Mouse (Mus musculus) gastrocnemius, adult 18-20 months (tissue): ENCODE measurements around the gene H3f3b. TPM values are rescaled to one million over a fixed set of nuclear protein-coding genes. Genes with fewer than 3 reads are reported as not detected.

ENCODE experiments used
- DNase-seq: peaks from one replicate; pipeline ENCODE4 v3.0.0; 2021; ENCODE audit warnings: low spot score
- total RNA-seq, 2 experiments: library from RNA; stranded (reverse); gene quantifications; 2 replicates each; pipeline ENCODE4 v1.2.3; 2021

H3f3b gene
- total RNA-seq, 2 experiments from 2014 or later = 49.1 to 71.3 TPM

DNA sequence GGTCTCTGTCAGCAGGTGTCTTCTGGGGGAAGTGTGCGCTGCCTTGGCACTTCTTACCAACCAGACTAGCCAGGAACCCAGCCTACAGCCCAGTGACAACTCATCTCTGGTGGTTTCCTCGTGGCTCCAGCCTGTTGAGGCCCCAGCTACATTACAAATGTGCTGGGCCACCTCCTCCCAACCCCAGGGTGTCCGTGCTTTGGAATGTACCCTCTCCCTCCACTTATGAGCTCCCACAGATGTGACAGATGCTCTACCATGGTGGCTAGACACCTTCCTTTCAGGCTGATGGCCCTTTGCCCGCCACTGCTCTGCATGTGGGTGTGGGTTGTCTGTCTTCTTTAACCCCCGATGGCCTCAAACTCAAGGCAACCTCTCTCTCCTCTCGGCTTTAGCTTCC lies 26.0 kb downstream of the H3f3b start:
- DNase-seq = no peak

DNA sequence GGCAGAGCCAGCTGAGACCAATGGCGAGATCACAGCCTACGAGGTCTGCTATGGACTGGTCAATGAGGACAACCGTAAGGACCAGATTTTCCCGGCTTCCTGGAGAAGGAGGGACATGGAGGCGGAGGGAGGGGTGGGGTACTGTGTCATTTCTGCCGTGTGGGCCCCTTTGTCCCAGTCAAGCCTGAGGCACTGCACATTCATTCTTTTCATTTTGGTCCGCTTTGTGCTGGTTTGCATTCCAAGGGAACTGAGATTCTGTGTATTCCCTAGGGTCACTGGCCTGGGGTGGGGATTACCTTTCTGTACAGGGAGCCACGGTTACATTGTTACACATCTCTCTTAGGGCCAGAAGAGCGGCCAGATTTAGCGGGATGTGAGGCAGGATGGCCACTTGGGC lies 27.2 kb downstream of the H3f3b start:
- DNase-seq = no peak

DNA sequence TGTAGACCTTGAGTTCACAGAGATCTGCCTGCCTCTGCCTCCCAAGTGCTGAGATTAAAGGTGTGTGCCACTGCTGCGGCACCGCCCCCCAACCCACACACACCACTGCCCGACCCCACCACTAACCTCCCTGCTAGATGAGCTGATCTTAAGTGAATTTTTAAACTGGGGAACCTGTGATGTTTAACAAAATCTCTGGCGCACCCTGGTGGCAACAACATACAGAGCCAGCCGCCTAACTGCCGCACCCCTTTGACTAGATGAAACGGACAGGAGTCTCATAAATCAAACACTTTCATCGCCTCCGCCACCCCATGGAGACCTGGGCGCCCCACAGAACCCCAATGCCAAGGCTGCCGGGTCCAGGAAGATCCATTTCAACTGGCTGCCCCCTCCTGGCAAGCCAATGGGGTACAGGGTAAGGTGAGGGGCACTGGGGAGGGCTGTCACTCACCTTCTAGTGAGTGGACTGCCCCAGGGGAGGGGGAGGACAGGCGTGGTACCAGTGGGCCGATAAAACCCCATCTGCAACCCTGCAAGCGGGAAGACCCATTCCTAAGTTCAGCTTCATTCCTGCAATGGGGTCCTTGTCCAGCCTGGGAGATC lies 28.1 kb downstream of the H3f3b start:
- peak; percentile 63 for DNase-seq

DNA sequence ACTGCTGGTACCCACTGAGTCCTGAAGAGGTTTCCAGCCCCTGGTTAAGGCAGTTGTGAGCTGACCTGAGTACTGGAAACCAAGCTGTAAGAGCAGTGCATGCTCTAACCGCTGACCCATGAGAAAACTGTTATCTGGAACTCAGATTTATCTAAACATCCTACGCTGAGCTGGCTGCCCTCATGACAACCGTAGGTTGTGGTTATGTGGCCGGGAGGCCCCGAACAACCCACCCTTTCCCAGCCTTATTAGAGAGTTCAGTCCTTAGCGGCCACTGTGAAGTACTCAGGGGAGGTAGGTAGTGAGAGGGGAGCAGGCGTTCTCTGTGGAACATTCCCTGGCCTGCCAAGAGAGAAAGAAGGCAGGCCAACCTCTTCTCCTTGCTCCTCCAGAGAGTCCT lies 28.7 kb downstream of the H3f3b start:
- no peak for DNase-seq

DNA sequence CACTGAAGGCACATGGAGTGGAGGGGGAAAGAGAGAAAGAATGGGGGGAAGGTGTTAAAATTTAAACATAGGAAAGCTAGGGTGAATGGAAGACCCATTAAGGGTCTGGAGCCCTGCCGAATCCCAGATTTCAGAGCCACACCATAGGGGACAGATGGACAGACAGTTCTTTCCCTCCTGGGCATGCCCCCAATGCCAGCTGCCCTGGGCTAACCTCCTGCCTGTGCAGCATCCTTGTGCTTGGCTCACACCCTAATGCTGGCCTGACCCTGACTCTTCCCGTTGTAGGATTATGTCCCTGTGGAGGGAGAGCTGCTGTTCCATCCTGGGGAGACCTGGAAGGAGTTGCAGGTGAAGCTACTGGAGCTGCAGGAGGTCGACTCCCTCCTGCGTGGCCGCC lies 30.1 kb downstream of the H3f3b start:
- DNase-seq = no peak

DNA sequence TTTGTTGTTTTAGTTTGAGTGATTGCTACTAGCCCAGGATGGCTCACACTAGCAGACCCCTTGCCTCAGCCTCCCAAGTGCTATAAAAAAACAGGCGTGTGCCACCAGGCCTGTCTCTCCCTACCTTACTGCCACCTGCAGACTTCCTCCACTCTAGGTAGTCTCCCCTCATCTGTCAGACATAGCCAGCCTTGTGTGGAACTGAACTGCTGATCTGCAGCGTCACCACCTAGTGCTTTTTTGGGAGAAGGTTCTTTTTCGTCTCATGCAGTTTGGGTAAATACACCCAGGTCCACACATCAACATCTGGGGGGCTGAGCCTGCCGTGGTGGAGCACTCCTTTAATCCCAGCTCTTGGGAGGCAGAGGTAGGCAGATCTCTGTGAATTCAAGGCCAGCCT lies 30.7 kb downstream of the H3f3b start:
- no peak for DNase-seq

GRCm38 (mm10) chr11:115995256-115995655 lies 32.5 kb downstream of the H3f3b start:
- DNase-seq = no peak

GRCm38 (mm10) chr11:115992098-115992497 lies 35.7 kb downstream of the H3f3b start:
- DNase-seq = no peak

GRCm38 (mm10) chr11:115989686-115990085 lies 38.1 kb downstream of the H3f3b start:
- no peak for DNase-seq

GRCm38 (mm10) chr11:115983291-115983690 lies 44.5 kb downstream of the H3f3b start:
- no peak for DNase-seq

DNA sequence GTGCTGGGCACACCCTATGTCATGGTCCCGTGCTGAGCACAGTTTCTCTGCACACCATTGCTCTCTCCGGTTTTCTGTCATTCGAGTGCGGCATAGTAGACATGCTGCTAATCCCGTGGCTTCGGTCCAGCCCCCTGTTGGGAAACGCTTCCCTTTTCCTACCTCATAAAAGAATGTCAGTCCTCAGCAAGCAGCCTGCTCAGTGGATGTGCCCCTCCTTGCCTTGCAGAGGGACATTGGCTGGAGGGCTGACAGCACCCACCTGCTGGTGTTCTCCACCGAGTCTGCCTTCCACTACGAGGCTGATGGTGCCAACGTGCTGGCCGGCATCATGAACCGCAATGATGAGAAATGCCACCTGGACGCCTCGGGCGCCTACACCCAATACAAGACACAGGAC lies 45.3 kb downstream of the H3f3b start:
- no peak for DNase-seq

DNA sequence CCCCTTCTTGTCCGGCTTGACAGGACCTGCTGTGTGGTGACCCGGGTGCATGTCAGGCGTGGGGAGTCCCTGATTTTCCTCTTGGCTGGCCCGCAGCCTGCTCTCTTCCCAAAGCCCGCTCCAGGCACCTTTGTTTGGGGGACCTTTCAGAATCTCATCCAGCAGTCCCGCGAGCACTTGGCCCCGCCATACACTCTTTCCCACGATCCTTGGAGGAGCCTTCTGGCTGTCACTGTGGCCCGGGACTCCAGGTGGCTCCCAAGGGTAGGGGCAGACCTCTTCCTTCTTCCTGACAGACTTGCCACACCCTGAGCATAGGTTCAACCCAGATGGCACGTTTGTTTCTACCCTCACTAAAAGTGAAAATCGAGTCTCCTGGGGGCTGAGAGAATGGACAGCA lies 52.2 kb downstream of the H3f3b start:
- no peak for DNase-seq

- DNase-seq = no peak
Measured at GRCm38 (mm10) chr11:115975083-115975420, 52.7 kb downstream of the H3f3b start.

GRCm38 (mm10) chr11:115974309-115975082 lies 53.3 kb downstream of the H3f3b start, which contains the start of gene Itgb4:
TSS of gene Itgb4 (plus strand) at chr11:115974709.
- no peak for DNase-seq

Other genes starting within 250 kb of the H3f3b start
- gene Caskin2, start 214.3 kb downstream of the H3f3b start, total RNA-seq = 10 to 100 TPM; 13.1 to 18.2 TPM
- 1 to 10 TPM; 5.0 to 6.5 TPM for gene Tsen54, start 213.2 kb downstream of the H3f3b start, total RNA-seq
- gene Llgl2, start 203.9 kb downstream of the H3f3b start, total RNA-seq = 1 to 10 TPM; 6.3 to 8.1 TPM
- not detected for gene Myo15b, start 169.6 kb downstream of the H3f3b start, total RNA-seq
- 1 to 10 TPM in 1 of 2 experiments, under 1 TPM in 1; 0.38 to 1.1 TPM for gene Smim5, start 128.0 kb downstream of the H3f3b start, total RNA-seq
- not detected for gene Smim6, start 115.9 kb downstream of the H3f3b start, total RNA-seq
- 10 to 100 TPM in 1 of 2 experiments, 1 to 10 TPM in 1; 9.2 to 10.1 TPM for gene Sap30bp, start 94.7 kb downstream of the H3f3b start, total RNA-seq
- 1 to 10 TPM; 6.5 to 7.2 TPM for gene Recql5, start 94.5 kb downstream of the H3f3b start, total RNA-seq
- gene Itgb4, start 53.3 kb downstream of the H3f3b start, total RNA-seq = 1 to 10 TPM; 3.5 to 5.3 TPM
- 1 to 10 TPM; 2.6 to 3.2 TPM for gene Galk1, start 15.2 kb downstream of the H3f3b start, total RNA-seq
- 1 to 10 TPM; 5.1 to 7.5 TPM for gene Unk, start 2.4 kb upstream of the H3f3b start, total RNA-seq
- gene Unc13d, start 50.0 kb upstream of the H3f3b start, total RNA-seq = under 1 TPM; 0.23 to 0.88 TPM
- 10 to 100 TPM; 91.4 to 92.8 TPM for gene Wbp2, start 59.0 kb upstream of the H3f3b start, total RNA-seq
- 1 to 10 TPM; 8.1 to 9.6 TPM for gene Trim47, start 99.2 kb upstream of the H3f3b start, total RNA-seq
- 1 to 10 TPM; 4.2 to 4.6 TPM for gene Trim65, start 103.2 kb upstream of the H3f3b start, total RNA-seq
- gene Mrpl38, start 110.9 kb upstream of the H3f3b start, total RNA-seq = 10 to 100 TPM; 48.4 to 52.9 TPM
- 10 to 100 TPM in 1 of 2 experiments, 1 to 10 TPM in 1; 8.9 to 11.0 TPM for gene Fbf1, start 140.2 kb upstream of the H3f3b start, total RNA-seq
- gene Ten1, start 170.9 kb upstream of the H3f3b start, total RNA-seq = 10 to 100 TPM; 16.9 to 20.4 TPM
- gene Acox1, start 171.1 kb upstream of the H3f3b start, total RNA-seq = 100 to 1,000 TPM in 1 of 2 experiments, 10 to 100 TPM in 1; 99.6 to 109 TPM
- gene Evpl, start 210.1 kb upstream of the H3f3b start, total RNA-seq = under 1 TPM; 0.02 to 0.07 TPM
- gene Srp68, start 246.3 kb upstream of the H3f3b start, total RNA-seq = 10 to 100 TPM; 82.5 to 88.8 TPM